Mouse (Mus musculus): ENCODE measurements around the gene Bub3. TPM values are rescaled to one million over a fixed set of nuclear protein-coding genes. Genes with fewer than 3 reads are reported as not detected.

Gene Bub3
- polyA plus RNA-seq, 1 experiment from 2014 or later = 235 TPM

DNA sequence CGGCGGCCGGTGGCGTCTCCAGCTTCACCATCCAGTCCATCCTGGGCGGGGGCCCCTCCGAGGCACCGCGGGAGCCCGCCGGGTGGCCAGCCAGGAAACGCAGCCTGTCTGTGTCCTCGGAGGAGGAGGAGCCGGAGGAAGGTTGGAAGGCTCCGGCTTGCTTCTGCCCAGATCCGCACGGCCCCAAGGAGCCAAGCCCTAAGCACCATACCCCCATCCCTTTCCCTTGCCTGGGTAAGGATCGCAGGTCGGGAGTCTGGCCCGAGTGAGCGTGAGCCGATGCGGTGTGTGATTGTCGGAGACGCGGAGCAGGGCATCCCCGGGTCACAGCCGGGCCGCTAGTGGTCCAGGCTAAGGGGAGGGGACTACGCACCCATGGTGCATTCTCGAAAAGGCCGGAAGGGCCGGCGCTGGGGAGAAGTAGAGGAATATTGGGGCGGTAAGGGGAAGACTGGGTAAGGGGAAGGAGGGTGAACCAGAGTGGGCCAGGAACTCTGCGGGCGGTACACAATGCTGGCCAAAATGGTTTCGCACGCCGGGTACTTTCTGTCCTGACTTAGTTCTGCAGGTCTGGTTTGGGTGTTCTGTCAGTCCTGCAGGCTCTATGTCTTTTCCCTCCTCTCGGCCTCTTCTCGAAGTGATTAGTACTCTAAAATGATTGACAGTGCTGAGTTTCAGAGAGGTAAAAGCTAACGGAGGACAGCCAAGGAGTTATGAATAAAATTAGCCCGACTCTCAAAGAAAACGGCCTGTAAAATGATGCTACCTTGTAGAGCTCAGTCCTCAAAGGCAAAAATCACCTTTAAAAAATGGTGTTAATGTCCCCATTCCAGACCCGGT lies 5.5 kb upstream of the Bub3 start:
- ATAC-seq (replicated peaks; ENCODE audit: low FRiP score, low TSS enrichment, low read depth) = 0 out of 2 replicates have a peak, but pooled peaks have one; percentile 22
- H3K27me3 ChIP-seq (replicated peaks; ENCODE audit: control insufficient read depth, insufficient read depth, low read length) = peaks cover 99% of the 10 kb centered on the region
- no peak overlapping the region for H3K9ac ChIP-seq (ENCODE audit: low read length)
- H3K36me3 ChIP-seq (ENCODE audit: control insufficient read depth, insufficient read depth, low read length) = no peaks in the 10 kb centered on the region
- WGBS = under 1% methylated on average over 45 of the region's 45 CpGs
- peaks cover 6% of the 10 kb centered on the region; the same call in 1 of the 2 replicates for H3K4me1 ChIP-seq (replicated peaks; ENCODE audit: control insufficient read depth, insufficient read depth, low read length)
- H3K4me3 ChIP-seq (ENCODE audit: low read depth, low read length) = peak overlapping the region; percentile 25
- no peak overlapping the region for H3K27ac ChIP-seq (ENCODE audit: low read depth)
- DNase-seq (ENCODE audit: low spot score) = peak; percentile 70
- no peaks in the 10 kb centered on the region for H3K9me3 ChIP-seq (ENCODE audit: control insufficient read depth, low read length)
- H3K4me2 ChIP-seq (ENCODE audit: low read length) = peak overlapping the region; percentile 42

DNA sequence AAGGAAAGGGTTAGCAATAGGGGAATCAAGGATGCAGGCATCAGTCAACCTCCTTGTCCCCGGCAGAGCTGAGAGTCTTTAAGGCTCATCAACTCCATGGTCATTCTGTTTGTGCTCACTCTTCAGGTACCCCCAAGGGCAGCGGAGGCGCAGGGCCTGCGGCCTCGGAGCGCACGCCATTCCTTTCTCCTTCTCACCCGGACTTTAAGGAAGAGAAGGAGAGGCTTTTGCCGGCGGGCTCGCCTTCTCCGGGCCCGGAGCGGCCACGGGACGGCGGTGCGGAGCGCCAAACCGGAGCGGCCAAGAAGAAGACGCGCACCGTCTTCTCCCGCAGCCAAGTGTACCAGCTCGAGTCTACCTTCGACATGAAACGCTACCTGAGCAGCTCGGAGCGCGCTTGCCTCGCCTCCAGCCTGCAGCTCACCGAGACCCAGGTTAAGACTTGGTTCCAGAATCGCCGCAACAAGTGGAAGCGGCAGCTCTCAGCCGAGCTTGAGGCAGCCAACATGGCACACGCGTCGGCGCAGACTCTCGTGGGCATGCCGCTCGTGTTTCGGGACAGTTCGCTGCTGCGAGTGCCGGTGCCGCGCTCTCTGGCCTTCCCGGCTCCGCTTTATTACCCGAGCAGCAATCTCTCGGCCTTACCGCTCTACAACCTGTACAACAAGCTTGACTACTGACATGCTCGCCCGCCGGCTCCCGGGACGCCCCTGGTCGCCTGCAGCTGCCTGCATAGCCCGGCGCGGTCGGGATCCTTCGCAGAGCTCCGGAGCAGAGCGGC lies 4.5 kb upstream of the Bub3 start:
- H3K4me2 ChIP-seq (ENCODE audit: low read length) = peak overlapping the region; percentile 32
- H3K4me1 ChIP-seq (replicated peaks; ENCODE audit: control insufficient read depth, insufficient read depth, low read length) = peaks cover 6% of the 10 kb centered on the region; the same call in 1 of the 2 replicates
- H3K9ac ChIP-seq (ENCODE audit: low read length) = no peak overlapping the region
- H3K27ac ChIP-seq (ENCODE audit: low read depth) = no peak overlapping the region
- peak; percentile 83 for DNase-seq (ENCODE audit: low spot score)
- H3K9me3 ChIP-seq (ENCODE audit: control insufficient read depth, low read length) = no peaks in the 10 kb centered on the region
- ATAC-seq (replicated peaks; ENCODE audit: low FRiP score, low TSS enrichment, low read depth) = no peak
- WGBS = under 1% methylated on average over 68 of the region's 68 CpGs
- H3K27me3 ChIP-seq (replicated peaks; ENCODE audit: control insufficient read depth, insufficient read depth, low read length) = peaks cover 90% of the 10 kb centered on the region
- H3K36me3 ChIP-seq (ENCODE audit: control insufficient read depth, insufficient read depth, low read length) = no peaks in the 10 kb centered on the region
- H3K4me3 ChIP-seq (ENCODE audit: low read depth, low read length) = peak overlapping the region; percentile 25; the same call in 1 of the 2 replicates

- Histone ChIP-seq H3K27ac (ENCODE audit: low read depth) (no peak overlapping the region), H3K4me3 (ENCODE audit: low read depth, low read length) (0 out of 2 replicates have a peak overlapping the region, but pooled peaks have one; percentile 25), H3K9me3 (ENCODE audit: control insufficient read depth, low read length) (no peaks in the 10 kb centered on the region), H3K4me1 (replicated peaks; ENCODE audit: control insufficient read depth, insufficient read depth, low read length) (peaks cover 9% of the 10 kb centered on the region), H3K4me2 (ENCODE audit: low read length) (no peak overlapping the region), H3K9ac (ENCODE audit: low read length) (no peak overlapping the region), H3K36me3 (ENCODE audit: control insufficient read depth, insufficient read depth, low read length) (0 out of 2 replicates have a peak, but pooled peaks cover under 1% of the 10 kb centered on the region), H3K27me3 (replicated peaks; ENCODE audit: control insufficient read depth, insufficient read depth, low read length) (peaks cover 84% of the 10 kb centered on the region)
- ATAC-seq (replicated peaks; ENCODE audit: low FRiP score, low TSS enrichment, low read depth) (no peak), DNase-seq (ENCODE audit: low spot score) (no peak)
- WGBS = 4% methylated on average over 9 of the region's 9 CpGs
These were observed 3.9 kb upstream of the Bub3 start for GRCm38 (mm10) chr7:131556116-131556515.

DNA sequence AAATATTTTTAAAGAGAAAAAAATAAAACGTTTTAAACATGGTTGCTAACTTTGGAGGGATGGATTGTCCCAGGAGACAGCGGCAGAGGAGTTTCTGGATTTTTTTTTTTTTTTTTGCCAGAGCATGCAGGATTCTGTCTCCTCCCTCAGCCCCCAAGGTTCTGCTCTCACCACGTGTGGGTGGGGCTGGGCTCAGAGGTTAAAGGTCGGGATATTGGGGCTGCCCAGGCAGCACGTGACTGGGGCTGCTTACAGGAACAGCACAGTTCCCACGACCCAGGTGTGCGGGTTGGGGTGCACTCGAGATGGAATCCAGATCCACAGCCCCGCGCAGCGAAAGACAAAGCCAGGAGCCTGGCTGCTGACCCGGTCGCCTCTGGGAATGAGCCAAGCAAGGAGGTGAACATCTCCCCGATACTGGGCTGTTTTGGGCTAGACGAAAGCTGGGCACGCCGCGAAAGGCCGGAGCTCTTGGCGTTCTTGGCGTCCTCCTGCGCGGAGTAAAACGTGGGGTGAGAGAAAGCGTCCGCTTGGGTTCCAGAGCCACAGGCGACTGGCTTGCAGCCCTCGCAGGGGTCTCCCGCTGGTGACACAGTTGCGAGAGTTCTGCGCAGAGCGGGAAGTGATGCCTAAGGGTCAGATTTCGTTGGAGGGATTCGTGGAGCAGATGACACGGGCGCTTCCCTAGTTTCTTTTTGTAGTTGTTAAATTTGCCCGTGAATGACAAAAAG lies 3.3 kb upstream of the Bub3 start:
- DNase-seq (ENCODE audit: low spot score) (peak; percentile 85), ATAC-seq (replicated peaks; ENCODE audit: low FRiP score, low TSS enrichment, low read depth) (no peak)
- H3K9me3 ChIP-seq (ENCODE audit: control insufficient read depth, low read length) = no peaks in the 10 kb centered on the region
- peaks cover 13% of the 10 kb centered on the region for H3K4me1 ChIP-seq (replicated peaks; ENCODE audit: control insufficient read depth, insufficient read depth, low read length)
- H3K27ac ChIP-seq (ENCODE audit: low read depth) = no peak overlapping the region
- WGBS = 1% methylated on average over 37 of the region's 37 CpGs
- no peak overlapping the region for H3K4me3 ChIP-seq (ENCODE audit: low read depth, low read length)
- peak overlapping the region; percentile 16; the same call in 1 of the 2 replicates for H3K4me2 ChIP-seq (ENCODE audit: low read length)
- H3K27me3 ChIP-seq (replicated peaks; ENCODE audit: control insufficient read depth, insufficient read depth, low read length) = peaks cover 78% of the 10 kb centered on the region
- H3K9ac ChIP-seq (ENCODE audit: low read length) = no peak overlapping the region
- H3K36me3 ChIP-seq (ENCODE audit: control insufficient read depth, insufficient read depth, low read length) = peaks cover 5% of the 10 kb centered on the region; the same call in 1 of the 2 replicates

- Histone ChIP-seq H3K4me1 (replicated peaks; ENCODE audit: control insufficient read depth, insufficient read depth, low read length) (peaks cover 17% of the 10 kb centered on the region), H3K4me2 (ENCODE audit: low read length) (no peak overlapping the region), H3K4me3 (ENCODE audit: low read depth, low read length) (no peak overlapping the region), H3K9me3 (ENCODE audit: control insufficient read depth, low read length) (no peaks in the 10 kb centered on the region), H3K27ac (ENCODE audit: low read depth) (no peak overlapping the region), H3K27me3 (replicated peaks; ENCODE audit: control insufficient read depth, insufficient read depth, low read length) (peaks cover 68% of the 10 kb centered on the region), H3K9ac (ENCODE audit: low read length) (no peak overlapping the region), H3K36me3 (ENCODE audit: control insufficient read depth, insufficient read depth, low read length) (peaks cover 16% of the 10 kb centered on the region)
- 40% methylated on average over 2 of the region's 2 CpGs for WGBS
- no peak for ATAC-seq (replicated peaks; ENCODE audit: low FRiP score, low TSS enrichment, low read depth)
- no peak for DNase-seq (ENCODE audit: low spot score)
These were observed 2.3 kb upstream of the Bub3 start for GRCm38 (mm10) chr7:131557751-131558150.

GRCm38 (mm10) chr7:131560697-131561042 lies 648 bp downstream of the Bub3 start:
- H3K9ac ChIP-seq (ENCODE audit: low read length) = peak overlapping the region; percentile 83
- H3K4me3 ChIP-seq (ENCODE audit: low read depth, low read length) = peak overlapping the region; percentile 93
- no peak for DNase-seq (ENCODE audit: low spot score)
- peak; percentile 57 for ATAC-seq (replicated peaks; ENCODE audit: low FRiP score, low TSS enrichment, low read depth)
- H3K9me3 ChIP-seq (ENCODE audit: control insufficient read depth, low read length) = no peaks in the 10 kb centered on the region
- H3K4me2 ChIP-seq (ENCODE audit: low read length) = peak overlapping the region; percentile 83
- H3K27ac ChIP-seq (ENCODE audit: low read depth) = peak overlapping the region; percentile 90
- peaks cover 38% of the 10 kb centered on the region for H3K27me3 ChIP-seq (replicated peaks; ENCODE audit: control insufficient read depth, insufficient read depth, low read length)
- H3K4me1 ChIP-seq (replicated peaks; ENCODE audit: control insufficient read depth, insufficient read depth, low read length) = peaks cover 12% of the 10 kb centered on the region
- peaks cover 42% of the 10 kb centered on the region for H3K36me3 ChIP-seq (ENCODE audit: control insufficient read depth, insufficient read depth, low read length)
- under 1% methylated on average over 14 of the region's 14 CpGs for WGBS

- Histone ChIP-seq H3K36me3 (ENCODE audit: control insufficient read depth, insufficient read depth, low read length) (peaks cover 38% of the 10 kb centered on the region), H3K27me3 (replicated peaks; ENCODE audit: control insufficient read depth, insufficient read depth, low read length) (no peaks in the 10 kb centered on the region), H3K9ac (ENCODE audit: low read length) (no peak overlapping the region), H3K9me3 (ENCODE audit: control insufficient read depth, low read length) (no peaks in the 10 kb centered on the region), H3K4me1 (replicated peaks; ENCODE audit: control insufficient read depth, insufficient read depth, low read length) (no peaks in the 10 kb centered on the region), H3K4me2 (ENCODE audit: low read length) (no peak overlapping the region), H3K27ac (ENCODE audit: low read depth) (no peak overlapping the region), H3K4me3 (ENCODE audit: low read depth, low read length) (no peak overlapping the region)
- 80% methylated on average over 6 of the region's 6 CpGs for WGBS
- no peak for DNase-seq (ENCODE audit: low spot score)
- ATAC-seq (replicated peaks; ENCODE audit: low FRiP score, low TSS enrichment, low read depth) = no peak
These were observed 15.2 kb downstream of the Bub3 start for GRCm38 (mm10) chr7:131575246-131575645.

GRCm38 (mm10) chr7:131582178-131582577 lies 22.2 kb downstream of the Bub3 start:
- no peak overlapping the region for H3K4me2 ChIP-seq (ENCODE audit: low read length)
- no peak overlapping the region for H3K4me3 ChIP-seq (ENCODE audit: low read depth, low read length)
- H3K9me3 ChIP-seq (ENCODE audit: control insufficient read depth, low read length) = no peaks in the 10 kb centered on the region
- no peaks in the 10 kb centered on the region for H3K27me3 ChIP-seq (replicated peaks; ENCODE audit: control insufficient read depth, insufficient read depth, low read length)
- H3K9ac ChIP-seq (ENCODE audit: low read length) = no peak overlapping the region
- 40% methylated on average over 9 of the region's 9 CpGs for WGBS
- H3K4me1 ChIP-seq (replicated peaks; ENCODE audit: control insufficient read depth, insufficient read depth, low read length) = no peaks in the 10 kb centered on the region
- H3K27ac ChIP-seq (ENCODE audit: low read depth) = no peak overlapping the region
- DNase-seq (ENCODE audit: low spot score) = no peak
- ATAC-seq (replicated peaks; ENCODE audit: low FRiP score, low TSS enrichment, low read depth) = no peak
- H3K36me3 ChIP-seq (ENCODE audit: control insufficient read depth, insufficient read depth, low read length) = no peaks in the 10 kb centered on the region
